Mouse (Mus musculus) thymus, postnatal 0 days (tissue): Measurements from ENCODE around the gene Als2cr12. TPM values are rescaled to one million over a fixed set of nuclear protein-coding genes. Genes with fewer than 3 reads are reported as not detected.
"Not testable (repeated sequence)": the region's sequence is repeated elsewhere in the genome, so short reads cannot be mapped to it uniquely, and the experiment has no call there.

Source experiments
- DNase-seq: peaks from one replicate; pipeline ENCODE4 v3.0.0-alpha.2; 2015; ENCODE audit warnings: low spot score
- polyA plus RNA-seq: library from polyadenylated mRNA; unstranded; fragments of >200 nt; fragmentation: Nextera tagmentation; extraction: Ambion mirVana; gene quantifications from 2 replicates; pipeline ENCODE4 v1.2.1, GENCODE M21; 2015

Gene Als2cr12
- polyA plus RNA-seq, 1 experiment from 2014 or later = 0.35 TPM

GRCm38 (mm10) chr1:58720090-58720489 lies 24.3 kb upstream of the Als2cr12 start:
- no peak for DNase-seq

GRCm38 (mm10) chr1:58719356-58719945 lies 23.7 kb upstream of the Als2cr12 start:
- peak; percentile 27 for DNase-seq

- no peak for DNase-seq
These were observed 21.9 kb upstream of the Als2cr12 start for GRCm38 (mm10) chr1:58717589-58718270.

GRCm38 (mm10) chr1:58716883-58717220 lies 21.1 kb upstream of the Als2cr12 start:
- no peak for DNase-seq

GRCm38 (mm10) chr1:58716162-58716882 lies 20.5 kb upstream of the Als2cr12 start:
- DNase-seq = peak; percentile 57

- peak; percentile 25 for DNase-seq
These were observed 19.7 kb upstream of the Als2cr12 start for GRCm38 (mm10) chr1:58715536-58715935.

- no peak for DNase-seq
These were observed 18.6 kb upstream of the Als2cr12 start for GRCm38 (mm10) chr1:58714361-58714760.

GRCm38 (mm10) chr1:58713893-58714231 lies 18.1 kb upstream of the Als2cr12 start:
- no peak for DNase-seq

- DNase-seq = peak; percentile 7
These were observed 17.5 kb upstream of the Als2cr12 start for GRCm38 (mm10) chr1:58713081-58713892.

- DNase-seq = peak; percentile 80
These were observed 16.6 kb upstream of the Als2cr12 start for GRCm38 (mm10) chr1:58712076-58713061.

GRCm38 (mm10) chr1:58711365-58712016 lies 15.7 kb upstream of the Als2cr12 start, which contains the start of gene Cflar:
Gene Cflar (plus strand): TSS chr1:58711508.
- DNase-seq = peak; percentile 77

GRCm38 (mm10) chr1:58710711-58711364 lies 15.0 kb upstream of the Als2cr12 start:
- peak; percentile 58 for DNase-seq

GRCm38 (mm10) chr1:58710043-58710442 lies 14.3 kb upstream of the Als2cr12 start:
- DNase-seq = not testable (repeated sequence)

GRCm38 (mm10) chr1:58700580-58701162 lies 4.9 kb upstream of the Als2cr12 start:
- not testable (repeated sequence) for DNase-seq

GRCm38 (mm10) chr1:58699988-58700387 lies 4.2 kb upstream of the Als2cr12 start:
- DNase-seq = no peak

GRCm38 (mm10) chr1:58698781-58699180 lies 3.0 kb upstream of the Als2cr12 start:
- DNase-seq = no peak

- DNase-seq = peak; percentile 45
These were observed 1.8 kb upstream of the Als2cr12 start for GRCm38 (mm10) chr1:58697607-58698006.

- no peak for DNase-seq
These were observed 2.1 kb downstream of the Als2cr12 start for GRCm38 (mm10) chr1:58693696-58694095.

- DNase-seq = not testable (repeated sequence)
These were observed 4.1 kb downstream of the Als2cr12 start for GRCm38 (mm10) chr1:58691718-58692117.
